Mouse (Mus musculus) brain, adult 2 months (tissue): Measurements from ENCODE around the gene Fbp1.
"Not testable (repeated sequence)": the region's sequence is repeated elsewhere in the genome, so short reads cannot be mapped to it uniquely, and the experiment has no call there.

ENCODE experiments used
- DNase-seq: peaks from one replicate; pipeline ENCODE4 v3.0.0; 2011; ENCODE audit warnings: low read depth, low spot score

The Fbp1 gene

DNA sequence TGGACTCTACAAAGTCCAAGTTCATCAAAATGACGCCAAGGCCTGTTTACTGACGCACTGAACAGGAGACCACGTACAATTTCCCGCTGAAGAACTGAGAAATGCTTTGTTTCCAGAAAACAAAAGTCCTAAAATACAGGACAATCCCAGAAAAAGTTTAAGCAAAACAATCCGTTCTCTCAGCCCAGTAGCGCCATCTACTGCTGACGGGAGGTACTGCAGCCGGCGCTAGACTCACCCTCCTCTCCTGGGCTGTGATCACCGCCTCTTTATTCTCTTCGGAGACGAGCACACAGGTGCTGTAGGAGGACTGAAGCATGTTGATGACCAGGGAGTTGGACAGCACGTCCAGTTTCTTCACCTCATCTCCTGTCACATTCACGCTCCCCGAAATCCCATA, 33.4 kb downstream of the Fbp1 start:
- peak; percentile 41 for DNase-seq

DNA sequence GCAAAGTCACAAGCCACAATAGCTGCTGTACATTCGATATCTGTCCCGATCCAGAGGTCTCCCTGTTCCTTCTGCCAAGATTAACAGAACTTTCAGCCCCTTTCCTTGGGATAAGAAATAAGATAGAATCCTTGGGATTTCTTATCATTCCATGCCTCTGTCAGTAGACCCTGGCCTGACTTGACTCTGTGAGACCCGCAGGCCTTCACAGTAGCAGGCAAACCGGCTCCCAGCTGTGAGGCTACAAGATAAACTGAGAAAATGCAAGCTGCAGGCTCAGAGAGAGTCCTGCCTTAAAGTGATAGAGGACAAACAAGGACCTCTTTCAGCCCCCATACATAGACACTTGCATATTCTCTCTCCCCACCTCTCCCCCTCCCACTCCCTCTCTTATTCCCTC, 54.7 kb downstream of the Fbp1 start:
- no peak for DNase-seq

DNA sequence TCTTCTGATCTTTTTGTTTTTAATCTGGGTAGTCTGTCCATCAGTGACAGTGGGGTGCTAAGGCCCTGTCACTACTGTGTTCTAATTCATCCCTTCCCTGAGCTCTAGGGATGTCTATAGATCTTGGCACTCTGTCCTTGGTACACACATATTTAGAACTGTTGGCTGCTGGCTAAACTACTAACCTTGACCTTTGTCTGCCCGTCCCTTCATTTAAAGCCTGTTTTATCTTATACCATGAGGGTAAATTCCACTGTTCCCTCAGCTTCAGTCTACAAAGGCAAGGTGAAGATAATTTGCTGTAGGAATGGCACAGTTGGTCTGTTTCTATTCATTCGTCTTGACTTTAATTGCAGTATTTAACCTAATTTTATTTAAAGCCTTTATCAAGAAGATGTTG, 55.8 kb downstream of the Fbp1 start:
- DNase-seq = no peak

DNA sequence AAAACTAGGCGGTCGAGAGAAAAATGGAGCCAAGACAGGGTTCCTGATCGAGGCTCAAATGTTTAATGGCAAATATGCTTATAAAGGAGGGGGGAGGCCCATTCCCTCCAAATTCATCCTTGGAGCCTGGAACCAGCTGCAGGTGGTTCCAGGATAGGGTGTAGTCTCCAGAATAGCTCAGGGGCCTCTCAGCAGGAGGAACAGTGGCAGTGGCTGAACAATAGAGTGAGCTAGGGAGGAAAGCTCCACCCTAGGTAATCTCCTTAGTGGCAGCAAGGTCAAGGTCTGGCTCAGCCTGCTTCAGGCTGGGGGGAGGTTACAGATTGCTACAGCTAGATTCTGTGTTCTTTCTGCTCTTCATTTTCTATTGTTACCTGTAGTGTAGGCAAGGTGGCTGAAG, 72.4 kb downstream of the Fbp1 start:
- DNase-seq = not testable (repeated sequence)
